Mouse (Mus musculus) gastrocnemius, postnatal 14 days (tissue): ENCODE results near the gene Reep3. TPM values are rescaled to one million over a fixed set of nuclear protein-coding genes. Genes with fewer than 3 reads are reported as not detected.

Experiments used
- DNase-seq: peaks from one replicate; pipeline ENCODE4 v3.0.0; 2021; ENCODE audit warnings: mixed read lengths
- intact Hi-C: fragments of 180-260 bp; cut with DNase I; formaldehyde crosslinking; loops from one replicate; pipeline ENCODE4 v1.15.1; 2025; ENCODE audit warnings: low total_unique reads
- total RNA-seq, 2 experiments: library from RNA; stranded (reverse); gene quantifications; 2 replicates each; pipeline ENCODE4 v1.2.3; 2021

The Reep3 gene
- total RNA-seq, 2 experiments from 2014 or later, result 16.9 to 18.6 TPM

- intact Hi-C loops, result no loop called here
- no peak for DNase-seq
Measured at GRCm38 (mm10) chr10:67058702-67059101, 38.0 kb downstream of the Reep3 start.

- intact Hi-C loops, result no loop called here
- peak; percentile 79 for DNase-seq
Measured at GRCm38 (mm10) chr10:67058297-67058696, 38.4 kb downstream of the Reep3 start.

- intact Hi-C loops, result no loop called here
Measured at GRCm38 (mm10) chr10:67057696-67058095, 39.0 kb downstream of the Reep3 start.

GRCm38 (mm10) chr10:67057208-67057607 lies 39.5 kb downstream of the Reep3 start:
- intact Hi-C loops, result no loop called here
- DNase-seq, result no peak

More at GRCm38 (mm10) chr10:67057696-67058095, 39.0 kb downstream of the Reep3 start:
- no peak for DNase-seq

GRCm38 (mm10) chr10:67055867-67056856 lies 40.6 kb downstream of the Reep3 start:
- intact Hi-C loops, result no loop called here
- DNase-seq, result no peak

- intact Hi-C loops, result no loop called here
Measured at GRCm38 (mm10) chr10:67053475-67053874, 43.3 kb downstream of the Reep3 start.

DNA sequence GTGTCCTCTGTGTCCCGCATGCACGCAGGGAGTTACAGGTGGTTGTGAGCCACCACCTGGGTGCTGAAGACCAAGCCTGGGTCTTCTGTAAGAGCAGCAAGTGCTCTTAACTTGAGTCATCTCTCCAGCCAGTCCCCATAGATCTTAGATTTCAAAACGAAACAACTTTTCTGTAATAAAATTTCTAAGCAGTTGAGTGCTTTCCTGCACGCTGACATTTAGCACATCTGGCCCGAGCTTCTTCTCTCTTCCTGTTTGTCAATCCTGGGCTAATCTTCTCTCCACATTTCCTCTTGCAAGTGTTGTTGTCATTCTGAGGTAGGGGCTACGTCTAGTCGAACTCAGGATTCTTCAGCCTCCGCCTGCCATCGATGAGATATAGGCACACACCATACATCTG lies 44.3 kb downstream of the Reep3 start:
- intact Hi-C loops, result no loop called here
- no peak for DNase-seq

More at GRCm38 (mm10) chr10:67053475-67053874, 43.3 kb downstream of the Reep3 start:
- peak; percentile 50 for DNase-seq

GRCm38 (mm10) chr10:67051466-67051865 lies 45.3 kb downstream of the Reep3 start:
- intact Hi-C loops, result no loop called here
- no peak for DNase-seq

GRCm38 (mm10) chr10:67050766-67051165 lies 46.0 kb downstream of the Reep3 start:
- no peak for DNase-seq
- intact Hi-C loops, result no loop called here

- intact Hi-C loops, result no loop called here
- DNase-seq, result no peak
Measured at GRCm38 (mm10) chr10:67049621-67050020, 47.1 kb downstream of the Reep3 start.

DNA sequence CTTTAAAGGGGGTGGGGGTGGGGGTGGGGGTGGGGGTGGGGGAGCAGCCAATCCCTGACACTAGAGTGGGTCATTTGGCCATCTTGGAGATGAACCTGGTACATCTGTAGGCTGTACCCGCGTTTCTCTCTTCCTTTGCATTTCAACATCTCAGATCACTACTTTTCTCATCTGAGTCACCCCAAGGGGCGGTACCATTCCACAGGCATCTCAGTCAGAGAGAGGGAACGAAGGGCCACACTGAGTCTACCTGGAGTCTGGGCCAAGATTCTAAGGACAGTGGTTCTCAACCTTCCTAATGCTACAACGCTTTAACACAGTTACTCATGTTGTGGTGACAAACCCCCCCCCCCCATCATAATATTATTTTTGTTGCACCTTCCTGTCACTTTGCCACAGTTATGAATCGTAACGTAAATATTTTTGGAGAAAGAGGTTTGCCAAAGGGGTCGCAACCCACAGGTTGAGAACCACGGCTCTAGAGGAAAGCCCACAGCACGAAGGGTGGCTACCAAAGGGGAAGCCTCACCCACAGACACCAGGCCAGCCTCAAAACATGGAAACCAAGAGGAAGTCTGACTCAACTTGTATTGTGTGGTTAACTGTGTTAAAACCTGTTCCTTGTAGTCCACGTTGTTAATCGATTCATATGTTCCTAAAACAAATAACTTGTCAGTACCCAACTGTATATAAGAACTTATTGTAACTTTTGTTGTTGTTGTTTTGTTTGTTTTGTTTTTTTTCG lies 47.7 kb downstream of the Reep3 start:
- DNase-seq, result no peak
- intact Hi-C loops, result no loop called here

DNA sequence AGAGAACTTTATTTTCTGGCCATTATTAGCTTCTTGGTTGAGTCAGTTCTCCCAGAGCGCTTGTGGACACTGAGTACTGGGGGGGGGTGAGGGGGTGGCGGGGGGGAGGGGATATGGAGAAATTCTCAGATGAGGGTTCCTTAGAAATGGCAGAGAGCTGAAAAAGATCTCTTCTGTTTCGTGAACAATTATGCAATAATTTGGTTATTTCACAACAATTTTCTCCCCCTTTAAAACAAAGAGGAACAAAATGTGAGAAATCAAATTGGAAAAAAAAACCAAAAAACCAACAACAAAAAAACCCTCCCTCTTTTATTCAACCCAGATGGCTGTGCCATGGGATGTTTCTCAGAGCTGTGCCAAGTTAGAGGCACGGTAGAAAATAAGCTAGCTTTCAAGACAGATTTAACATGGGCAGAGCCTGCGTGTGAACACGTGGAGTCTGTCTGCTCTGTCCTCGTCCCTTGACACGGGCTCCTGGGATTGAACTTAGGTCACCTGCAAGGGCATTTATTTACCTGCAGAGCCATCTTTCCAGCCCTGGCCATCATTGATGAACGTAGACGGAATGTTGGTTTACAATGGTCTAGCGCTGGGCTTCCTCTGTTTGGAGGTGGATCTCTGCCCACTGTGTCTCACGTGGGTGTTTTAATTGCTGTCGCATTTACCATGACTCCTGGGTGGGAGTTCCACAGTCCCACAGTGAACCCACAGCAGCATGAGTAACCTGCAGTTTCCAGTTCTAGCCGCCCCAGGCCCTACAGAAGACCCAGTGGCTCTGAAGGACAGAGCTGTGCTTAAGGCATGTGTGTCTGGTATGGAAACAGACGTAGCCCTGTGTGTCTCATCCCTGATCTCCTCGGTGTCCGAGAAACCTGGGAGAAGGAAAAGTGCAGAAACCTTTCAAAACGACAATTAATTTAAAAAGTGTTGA lies 48.8 kb downstream of the Reep3 start:
- DNase-seq, result no peak
- intact Hi-C loops, result no loop called here

GRCm38 (mm10) chr10:67045192-67045899 lies 51.4 kb downstream of the Reep3 start:
- no peak for DNase-seq
- intact Hi-C loops, result no loop called here

- no peak for DNase-seq
- intact Hi-C loops, result no loop called here
Measured at GRCm38 (mm10) chr10:67044346-67044745, 52.4 kb downstream of the Reep3 start.

DNA sequence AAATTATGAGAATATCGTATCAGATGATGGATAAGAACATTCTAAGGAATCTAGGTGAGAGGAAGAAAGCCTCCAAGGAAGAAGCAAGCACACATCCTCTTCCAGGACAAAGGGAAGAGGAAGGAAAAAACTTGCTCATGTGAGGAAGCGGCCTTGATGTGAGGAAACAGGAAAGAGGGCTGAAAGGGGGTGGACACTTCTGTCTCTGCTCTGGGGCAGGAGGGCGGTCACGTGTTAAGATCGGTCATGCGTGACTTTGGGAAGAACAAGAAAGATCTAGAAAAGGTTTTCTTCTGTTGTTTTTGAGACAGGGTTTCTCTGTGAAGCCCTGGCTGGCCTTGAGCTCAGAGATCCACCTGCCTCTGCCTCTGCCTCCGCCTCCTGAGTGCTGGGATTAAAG lies 53.5 kb downstream of the Reep3 start:
- DNase-seq, result no peak
- intact Hi-C loops, result no loop called here

GRCm38 (mm10) chr10:67040410-67040809 lies 56.3 kb downstream of the Reep3 start:
- no peak for DNase-seq
- intact Hi-C loops, result no loop called here

GRCm38 (mm10) chr10:67039001-67039400 lies 57.7 kb downstream of the Reep3 start:
- no peak for DNase-seq
- intact Hi-C loops, result loop anchor here (5.0 kb wide), 1 partner anchor 58 kb away; the partner anchor contains the start of genes Jmjd1c and Reep3

DNA sequence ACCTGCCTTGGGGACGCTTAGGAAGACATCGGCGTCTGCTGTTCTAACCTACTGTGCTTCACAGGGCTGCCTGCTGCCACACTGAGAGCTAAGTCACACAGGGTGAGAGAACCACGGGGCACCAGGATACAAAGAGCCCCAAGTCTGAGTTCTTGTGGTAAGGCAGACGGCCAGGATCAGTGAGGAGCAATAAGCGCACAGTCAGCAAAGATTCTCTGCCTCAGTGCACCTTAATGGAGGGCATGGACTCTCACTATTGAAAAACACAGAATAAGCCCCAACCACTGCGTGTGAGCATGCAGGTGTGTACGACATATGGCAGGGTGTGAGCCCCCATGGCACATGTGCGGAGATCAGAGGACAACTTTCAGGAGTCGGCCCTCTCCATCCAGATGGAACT lies 60.2 kb downstream of the Reep3 start:
- intact Hi-C loops, result loop anchor here (5.0 kb wide), 1 partner anchor 61 kb away; the partner anchor contains the start of genes Jmjd1c and Reep3
- DNase-seq, result no peak
